Mouse (Mus musculus): ENCODE measurements around the gene Stat3. TPM values are rescaled to one million over a fixed set of nuclear protein-coding genes. Genes with fewer than 3 reads are reported as not detected.

The Stat3 gene
- polyA plus RNA-seq, 1 experiment from 2014 or later, result 34.3 TPM

DNA sequence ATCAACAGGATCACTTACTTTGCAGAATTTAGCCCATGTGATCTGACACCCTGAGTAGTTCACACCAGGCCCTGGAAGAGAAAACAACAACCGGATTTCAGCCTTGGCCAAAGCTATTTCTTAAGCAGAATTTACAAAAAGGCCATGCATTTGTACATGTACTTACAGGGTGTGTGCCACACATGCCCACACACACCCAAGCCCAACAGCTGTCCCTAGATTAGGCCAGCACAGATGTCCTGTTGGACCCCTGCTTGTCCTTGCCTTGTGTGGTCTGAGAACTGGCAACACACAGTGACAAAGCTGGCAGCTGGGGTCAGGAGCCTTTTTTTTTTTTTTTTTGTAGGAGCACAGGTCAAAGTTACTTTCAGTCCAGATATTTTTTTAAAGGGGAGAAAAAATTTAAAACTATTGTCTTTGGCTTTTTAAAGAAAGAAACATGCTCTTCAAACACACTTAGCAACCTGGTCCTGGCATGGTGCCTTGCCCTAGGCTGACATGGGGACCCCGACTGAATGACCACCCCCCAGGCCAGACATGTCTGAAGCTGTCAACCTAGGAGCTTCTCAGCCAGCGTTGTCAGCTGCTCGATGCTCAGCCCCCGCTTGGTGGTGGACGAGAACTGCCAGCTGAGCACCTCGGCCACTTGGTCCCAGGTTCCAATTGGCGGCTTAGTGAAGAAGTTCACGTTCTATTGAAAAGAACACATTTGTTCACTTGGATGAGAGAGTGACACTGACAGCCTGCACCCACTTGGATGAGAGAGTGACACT is 45.0 kb downstream of the Stat3 start:
- 75% methylated on average over 9 of the region's 9 CpGs for WGBS
- H3K27ac ChIP-seq, result no peak overlapping the region
- no peak overlapping the region for H3K9ac ChIP-seq (replicated peaks)
- no peak overlapping the region for H3K4me3 ChIP-seq (replicated peaks)
- no peak for ATAC-seq
- H3K27me3 ChIP-seq, result no peaks in the 10 kb centered on the region
- H3K9me3 ChIP-seq, result no peaks in the 10 kb centered on the region
- peaks cover 14% of the 10 kb centered on the region for H3K36me3 ChIP-seq
- H3K4me1 ChIP-seq (replicated peaks), result peaks cover 12% of the 10 kb centered on the region
- H3K4me2 ChIP-seq (replicated peaks), result no peak overlapping the region

DNA sequence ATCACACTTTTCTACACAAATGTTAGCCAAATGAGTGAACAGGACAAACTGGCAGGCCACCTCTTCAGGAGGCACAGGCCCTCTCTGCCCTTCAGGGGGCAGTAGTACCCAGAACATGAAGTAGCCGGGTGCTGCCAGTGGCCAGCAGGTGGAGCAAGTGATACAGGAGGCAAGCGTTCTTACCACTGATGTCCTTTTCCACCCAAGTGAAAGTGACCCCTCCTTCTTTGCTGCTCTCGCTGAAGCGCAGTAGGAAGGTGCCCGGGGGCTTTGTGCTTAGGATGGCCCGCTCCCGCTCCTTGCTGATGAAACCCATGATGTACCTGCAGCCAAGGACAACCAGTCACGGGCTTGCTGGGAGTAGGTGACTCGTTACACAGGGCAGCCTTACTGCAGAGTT is 45.9 kb downstream of the Stat3 start:
- Histone ChIP-seq H3K36me3 (peaks cover 17% of the 10 kb centered on the region), H3K9ac (replicated peaks) (no peak overlapping the region), H3K27ac (no peak overlapping the region), H3K27me3 (no peaks in the 10 kb centered on the region), H3K4me2 (replicated peaks) (no peak overlapping the region), H3K4me1 (replicated peaks) (peaks cover 5% of the 10 kb centered on the region), H3K9me3 (no peaks in the 10 kb centered on the region), H3K4me3 (replicated peaks) (no peak overlapping the region)
- 11% methylated on average over 9 of the region's 9 CpGs for WGBS
- peak; percentile 53; the same call in 1 of the 2 replicates for ATAC-seq

DNA sequence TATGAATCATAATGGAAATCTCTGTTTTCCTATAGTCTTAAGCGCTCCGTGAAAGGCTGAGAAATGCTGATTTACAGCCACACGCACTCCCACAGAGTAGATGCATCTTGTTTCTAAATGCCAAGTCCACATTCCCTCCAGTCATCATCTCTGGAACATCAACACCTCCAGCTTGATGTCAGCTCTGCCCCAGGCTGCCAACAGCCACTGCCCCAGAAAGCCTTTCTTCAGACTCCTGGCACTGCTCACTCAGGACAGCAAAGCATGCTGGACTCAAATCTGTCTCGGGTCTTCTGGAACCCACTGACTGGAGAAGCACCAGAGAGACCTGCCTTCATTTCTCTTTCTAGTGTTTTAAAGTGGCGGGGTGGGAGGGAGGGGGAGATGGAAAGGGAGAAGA is 46.9 kb downstream of the Stat3 start:
- Histone ChIP-seq H3K4me2 (replicated peaks) (no peak overlapping the region), H3K9me3 (no peaks in the 10 kb centered on the region), H3K9ac (replicated peaks) (no peak overlapping the region), H3K4me1 (replicated peaks) (0 out of 2 replicates have a peak, but pooled peaks cover 2% of the 10 kb centered on the region), H3K27ac (no peak overlapping the region), H3K36me3 (peaks cover 23% of the 10 kb centered on the region), H3K4me3 (replicated peaks) (no peak overlapping the region), H3K27me3 (no peaks in the 10 kb centered on the region)
- 89% methylated on average over 5 of the region's 5 CpGs for WGBS
- no peak for ATAC-seq

DNA sequence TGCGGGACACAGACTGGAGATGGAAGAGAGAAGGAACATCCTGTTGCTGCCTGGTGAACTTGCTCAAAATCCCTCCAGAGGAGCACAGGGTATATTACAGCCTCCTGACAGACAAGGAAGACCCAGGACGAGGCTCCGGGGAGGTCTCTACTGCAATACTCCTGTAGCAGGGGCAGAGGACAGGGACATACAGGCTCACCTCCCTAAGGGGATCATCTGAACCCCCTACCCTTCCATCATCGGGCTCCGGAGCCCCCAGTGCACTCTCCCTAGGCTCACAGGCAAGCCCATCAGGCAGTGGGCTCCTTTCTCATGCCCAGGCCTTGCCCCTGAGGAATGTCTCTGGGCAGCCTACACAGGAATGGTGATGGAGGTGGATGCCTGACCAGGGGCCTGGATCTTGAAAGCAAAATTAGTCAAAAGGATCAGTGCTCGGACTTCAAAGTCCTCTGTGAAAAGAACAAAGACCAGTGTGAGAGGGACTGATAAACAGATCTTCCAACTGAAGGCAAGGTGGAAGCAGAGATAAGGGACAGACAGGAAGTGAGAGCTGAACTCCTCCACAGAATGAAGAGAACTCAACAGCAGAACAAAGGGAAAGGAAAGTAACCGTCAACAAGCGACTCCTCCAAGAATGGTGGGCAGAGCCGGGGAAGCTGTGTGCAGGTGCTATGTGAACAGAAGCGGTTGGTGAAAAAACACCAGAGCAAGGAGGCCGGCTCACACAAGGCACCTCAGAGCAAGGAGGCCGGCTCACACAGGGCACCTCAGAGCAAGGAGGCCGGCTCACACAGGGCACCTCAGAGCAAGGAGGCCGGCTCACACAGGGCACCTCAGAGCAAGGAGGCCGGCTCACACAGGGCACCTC is 47.9 kb downstream of the Stat3 start:
- H3K27me3 ChIP-seq, result no peaks in the 10 kb centered on the region
- H3K4me3 ChIP-seq (replicated peaks), result no peak overlapping the region
- 76% methylated on average over 15 of the region's 15 CpGs for WGBS
- no peak overlapping the region for H3K4me2 ChIP-seq (replicated peaks)
- ATAC-seq, result no peak
- H3K9ac ChIP-seq (replicated peaks), result no peak overlapping the region
- H3K4me1 ChIP-seq (replicated peaks), result 0 out of 2 replicates have a peak, but pooled peaks cover 2% of the 10 kb centered on the region
- no peaks in the 10 kb centered on the region for H3K9me3 ChIP-seq
- no peak overlapping the region for H3K27ac ChIP-seq
- peaks cover 25% of the 10 kb centered on the region for H3K36me3 ChIP-seq

DNA sequence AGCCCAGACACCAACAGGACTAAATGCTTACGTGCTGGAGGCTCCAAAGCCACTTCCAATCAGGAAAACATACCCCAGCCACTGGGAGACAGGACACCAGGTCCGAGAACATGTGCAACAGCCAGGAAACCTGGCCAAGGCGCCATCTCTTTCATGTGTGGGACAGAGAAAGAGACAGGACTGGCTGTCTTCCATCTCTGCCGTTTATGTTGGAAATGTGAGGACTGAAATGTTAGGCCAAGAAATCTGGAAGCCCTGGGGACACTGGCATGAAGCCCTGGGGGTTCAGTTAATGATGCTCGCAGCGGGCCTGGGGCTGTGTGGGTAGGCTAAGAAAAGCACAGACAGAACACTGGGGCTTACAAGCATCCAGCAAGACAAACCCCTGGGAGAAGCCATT is 48.9 kb downstream of the Stat3 start:
- Histone ChIP-seq H3K36me3 (peaks cover 29% of the 10 kb centered on the region), H3K27me3 (no peaks in the 10 kb centered on the region), H3K4me2 (replicated peaks) (no peak overlapping the region), H3K4me1 (replicated peaks) (0 out of 2 replicates have a peak, but pooled peaks cover 2% of the 10 kb centered on the region), H3K9ac (replicated peaks) (no peak overlapping the region), H3K4me3 (replicated peaks) (no peak overlapping the region), H3K27ac (no peak overlapping the region), H3K9me3 (no peaks in the 10 kb centered on the region)
- 77% methylated on average over 6 of the region's 6 CpGs for WGBS
- ATAC-seq, result no peak

DNA sequence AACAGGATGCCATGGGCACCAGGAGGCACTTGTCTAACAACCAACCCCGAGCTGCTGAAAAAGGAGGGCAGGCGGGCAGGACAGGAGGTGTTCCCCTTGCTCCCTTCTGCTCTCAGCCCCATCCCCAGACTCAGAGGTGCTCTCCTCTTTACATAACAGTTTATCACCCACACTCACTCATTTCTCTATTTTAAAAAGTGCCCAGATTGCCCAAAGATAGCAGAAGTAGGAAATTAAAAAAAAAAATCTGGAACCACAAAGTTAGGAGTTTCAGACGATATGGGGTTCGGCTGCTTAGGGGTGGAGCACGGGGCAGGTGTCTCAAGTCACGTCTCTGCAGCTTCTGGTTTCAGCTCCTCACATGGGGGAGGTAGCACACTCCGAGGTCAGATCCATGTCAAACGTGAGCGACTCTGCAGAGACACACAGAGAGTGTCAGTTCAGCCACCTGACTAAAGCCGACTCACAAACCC is 51.0 kb downstream of the Stat3 start:
- Histone ChIP-seq H3K9me3 (no peaks in the 10 kb centered on the region), H3K4me2 (replicated peaks) (no peak overlapping the region), H3K4me1 (replicated peaks) (0 out of 2 replicates have a peak, but pooled peaks cover 2% of the 10 kb centered on the region), H3K36me3 (peaks cover 29% of the 10 kb centered on the region), H3K4me3 (replicated peaks) (no peak overlapping the region), H3K9ac (replicated peaks) (no peak overlapping the region), H3K27ac (no peak overlapping the region), H3K27me3 (no peaks in the 10 kb centered on the region)
- 75% methylated on average over 10 of the region's 10 CpGs for WGBS
- ATAC-seq, result no peak

DNA sequence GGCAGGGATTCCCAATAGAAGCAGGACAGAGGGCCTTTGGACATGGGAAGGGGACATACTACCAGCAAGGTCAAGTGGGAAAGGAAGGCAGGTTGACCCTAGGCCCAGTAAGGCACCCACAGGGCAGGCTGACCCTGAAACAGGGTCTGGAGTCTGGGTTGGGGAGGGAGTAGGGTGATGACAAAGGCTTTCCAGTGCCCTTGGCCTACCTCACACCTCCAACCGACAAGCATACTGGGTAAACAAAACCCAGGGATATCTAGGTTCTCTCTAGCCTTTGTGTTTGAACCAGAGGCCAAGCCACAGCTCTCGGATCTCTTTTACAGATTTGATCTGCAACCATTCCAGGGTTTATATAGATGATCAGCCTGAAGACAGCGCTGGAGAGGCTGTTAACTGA is 51.6 kb downstream of the Stat3 start:
- WGBS, result 82% methylated on average over 3 of the region's 3 CpGs
- no peaks in the 10 kb centered on the region for H3K9me3 ChIP-seq
- no peak overlapping the region for H3K4me3 ChIP-seq (replicated peaks)
- H3K9ac ChIP-seq (replicated peaks), result no peak overlapping the region
- ATAC-seq, result no peak
- no peak overlapping the region for H3K27ac ChIP-seq
- 0 out of 2 replicates have a peak, but pooled peaks cover 2% of the 10 kb centered on the region for H3K4me1 ChIP-seq (replicated peaks)
- H3K27me3 ChIP-seq, result no peaks in the 10 kb centered on the region
- H3K4me2 ChIP-seq (replicated peaks), result no peak overlapping the region
- peaks cover 29% of the 10 kb centered on the region for H3K36me3 ChIP-seq

DNA sequence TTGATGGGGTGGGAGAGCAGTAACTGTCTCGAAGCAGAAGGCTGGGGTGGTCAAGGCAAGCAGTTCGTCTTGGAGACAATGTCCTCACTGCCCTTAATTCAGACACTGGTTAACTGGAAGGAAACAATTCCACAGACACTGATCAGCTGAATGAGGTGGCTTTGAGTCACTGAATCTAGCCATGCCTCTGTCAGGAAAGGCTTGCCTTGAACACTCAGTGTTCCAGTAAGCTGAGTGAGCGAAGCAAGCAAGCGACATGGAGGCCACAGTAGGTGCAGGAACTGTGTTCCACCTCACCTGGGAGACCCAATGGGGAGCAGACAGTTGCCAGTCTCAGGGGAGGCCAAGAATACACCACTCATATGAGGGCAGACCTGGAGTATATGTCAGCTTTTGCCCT is 52.1 kb downstream of the Stat3 start:
- H3K27ac ChIP-seq, result no peak overlapping the region
- H3K36me3 ChIP-seq, result peaks cover 29% of the 10 kb centered on the region
- H3K4me2 ChIP-seq (replicated peaks), result no peak overlapping the region
- H3K27me3 ChIP-seq, result no peaks in the 10 kb centered on the region
- no peak for ATAC-seq
- H3K9ac ChIP-seq (replicated peaks), result no peak overlapping the region
- no peak overlapping the region for H3K4me3 ChIP-seq (replicated peaks)
- no peaks in the 10 kb centered on the region for H3K9me3 ChIP-seq
- H3K4me1 ChIP-seq (replicated peaks), result 0 out of 2 replicates have a peak, but pooled peaks cover 2% of the 10 kb centered on the region
- 86% methylated on average over 4 of the region's 4 CpGs for WGBS

DNA sequence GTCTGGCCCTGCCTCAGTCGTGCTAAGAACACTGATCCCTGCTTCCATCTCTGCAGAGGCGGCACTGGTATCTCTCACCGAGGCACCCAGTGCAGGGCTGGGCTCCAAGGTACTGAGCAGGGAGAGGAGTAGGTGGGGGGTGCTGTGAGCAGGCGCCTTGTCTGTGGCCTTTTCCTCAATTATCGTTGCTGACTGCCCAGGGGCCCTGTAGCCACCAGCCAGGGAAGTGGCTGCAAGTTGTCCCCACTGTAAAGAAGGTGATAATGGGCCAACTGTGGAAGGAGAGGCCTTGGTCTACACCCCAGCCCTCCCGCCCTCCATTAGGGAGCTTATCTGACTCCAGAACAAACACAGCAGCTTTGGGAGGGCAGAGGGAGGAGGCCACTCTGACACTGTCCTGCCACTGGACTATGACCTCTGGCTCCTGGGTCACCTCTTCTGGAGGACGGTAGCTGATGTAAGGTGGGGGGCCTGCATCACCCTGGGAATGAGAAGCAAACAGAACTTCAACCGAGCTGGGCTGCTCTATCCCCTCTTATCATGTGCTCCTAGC is 53.1 kb downstream of the Stat3 start:
- H3K27me3 ChIP-seq, result no peaks in the 10 kb centered on the region
- H3K4me2 ChIP-seq (replicated peaks), result no peak overlapping the region
- H3K4me3 ChIP-seq (replicated peaks), result no peak overlapping the region
- no peak overlapping the region for H3K9ac ChIP-seq (replicated peaks)
- H3K9me3 ChIP-seq, result no peaks in the 10 kb centered on the region
- H3K36me3 ChIP-seq, result peaks cover 29% of the 10 kb centered on the region
- WGBS, result 64% methylated on average over 8 of the region's 8 CpGs
- H3K27ac ChIP-seq, result no peak overlapping the region
- ATAC-seq, result no peak
- 0 out of 2 replicates have a peak, but pooled peaks cover 2% of the 10 kb centered on the region for H3K4me1 ChIP-seq (replicated peaks)

DNA sequence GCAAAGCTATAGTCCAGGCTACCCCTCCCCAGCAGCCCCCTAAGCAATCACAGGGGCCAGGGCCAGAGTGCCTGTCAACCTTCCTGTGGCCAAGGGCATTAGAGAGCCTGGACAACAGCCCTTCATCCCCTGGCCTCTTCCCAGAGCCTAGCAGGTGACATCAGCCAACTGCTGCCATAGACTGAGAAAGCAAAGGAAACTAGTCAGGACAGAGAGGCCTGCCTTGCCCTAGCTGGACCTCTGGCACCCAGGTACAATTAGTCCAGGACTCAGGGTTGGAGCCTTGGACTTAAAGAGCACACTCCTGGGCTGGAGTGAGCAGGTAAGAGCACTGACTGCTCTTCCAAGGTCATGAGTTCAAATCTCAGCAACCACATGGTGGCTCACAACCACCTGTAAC is 53.9 kb downstream of the Stat3 start:
- no peaks in the 10 kb centered on the region for H3K4me1 ChIP-seq (replicated peaks)
- ATAC-seq, result no peak
- H3K4me2 ChIP-seq (replicated peaks), result no peak overlapping the region
- no peak overlapping the region for H3K9ac ChIP-seq (replicated peaks)
- no peak overlapping the region for H3K4me3 ChIP-seq (replicated peaks)
- H3K36me3 ChIP-seq, result peaks cover 29% of the 10 kb centered on the region
- H3K27me3 ChIP-seq, result no peaks in the 10 kb centered on the region
- H3K9me3 ChIP-seq, result no peaks in the 10 kb centered on the region
- H3K27ac ChIP-seq, result no peak overlapping the region

DNA sequence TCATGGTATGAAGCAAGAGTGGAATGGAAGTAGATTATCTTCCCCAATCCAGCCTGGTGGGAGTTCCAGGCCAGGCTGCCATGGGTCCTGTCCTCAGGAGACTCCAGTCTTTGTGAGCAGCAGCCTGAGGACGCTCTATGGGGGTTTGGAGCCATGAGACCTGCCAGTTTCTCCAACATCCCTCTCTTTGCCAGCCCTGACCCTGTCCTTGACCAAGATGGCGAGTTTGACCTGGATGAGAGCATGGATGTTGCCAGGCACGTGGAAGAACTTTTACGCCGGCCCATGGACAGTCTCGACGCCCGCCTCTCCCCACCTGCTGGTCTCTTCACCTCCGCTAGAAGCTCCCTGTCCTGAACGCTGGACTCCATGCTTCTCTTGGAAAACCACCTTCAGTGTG is 55.7 kb downstream of the Stat3 start:
- H3K9me3 ChIP-seq, result no peaks in the 10 kb centered on the region
- H3K36me3 ChIP-seq, result peaks cover 18% of the 10 kb centered on the region
- H3K27ac ChIP-seq, result no peak overlapping the region
- H3K27me3 ChIP-seq, result no peaks in the 10 kb centered on the region
- H3K4me3 ChIP-seq (replicated peaks), result no peak overlapping the region
- H3K4me1 ChIP-seq (replicated peaks), result no peaks in the 10 kb centered on the region
- 89% methylated on average over 10 of the region's 10 CpGs for WGBS
- no peak for ATAC-seq
- H3K9ac ChIP-seq (replicated peaks), result no peak overlapping the region
- H3K4me2 ChIP-seq (replicated peaks), result no peak overlapping the region

All from midbrain, embryonic 13.5 days (tissue).